Mouse (Mus musculus) heart, adult 9 months (tissue): ENCODE data around the gene Trio.

Experiments
- DNase-seq, 2 experiments: peaks; one replicate each; pipeline ENCODE4 v3.0.0; 2022; ENCODE audit warnings: low spot score in 2 of 2

Gene Trio

DNA sequence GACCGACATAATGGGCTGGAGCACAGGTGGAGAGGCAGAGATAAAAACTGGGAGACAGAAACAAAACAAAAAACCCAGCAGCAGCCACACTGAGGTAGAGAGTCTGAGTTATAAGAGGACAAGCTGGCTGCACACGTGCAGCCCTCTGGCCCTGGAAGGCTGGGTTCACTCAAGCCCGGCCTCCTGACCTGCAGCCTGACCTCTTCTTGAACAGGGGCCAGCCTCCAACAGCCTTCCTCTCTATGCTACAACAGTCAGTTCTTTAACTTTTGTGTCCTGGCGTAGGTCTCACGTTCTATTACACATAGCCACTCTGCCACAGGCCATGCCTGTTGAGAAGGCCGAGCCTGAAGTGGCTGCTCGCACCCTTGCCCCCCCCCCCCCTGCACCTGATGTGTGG is 147.8 kb downstream of the Trio start:
- DNase-seq: no peak

DNA sequence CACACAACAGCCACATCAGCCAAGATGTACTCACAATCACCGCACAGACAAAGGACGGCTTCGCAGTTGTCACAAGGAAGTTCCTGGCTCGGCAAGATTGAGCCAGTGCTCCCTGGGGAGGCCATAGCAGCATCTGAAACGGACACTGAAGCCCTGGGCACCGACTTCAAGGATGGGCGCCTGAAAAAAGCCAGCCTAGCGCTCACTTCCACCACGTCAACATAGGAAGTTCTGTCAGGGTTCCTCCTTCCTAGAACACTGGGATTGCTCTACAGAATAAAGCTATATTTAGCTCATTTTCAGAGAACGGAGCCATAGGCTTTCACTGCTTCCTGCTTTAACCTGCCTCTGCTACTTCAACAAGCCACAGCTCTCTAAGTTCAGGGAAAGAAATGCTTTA is 149.3 kb downstream of the Trio start:
- DNase-seq: peak; percentile 21 to 38

DNA sequence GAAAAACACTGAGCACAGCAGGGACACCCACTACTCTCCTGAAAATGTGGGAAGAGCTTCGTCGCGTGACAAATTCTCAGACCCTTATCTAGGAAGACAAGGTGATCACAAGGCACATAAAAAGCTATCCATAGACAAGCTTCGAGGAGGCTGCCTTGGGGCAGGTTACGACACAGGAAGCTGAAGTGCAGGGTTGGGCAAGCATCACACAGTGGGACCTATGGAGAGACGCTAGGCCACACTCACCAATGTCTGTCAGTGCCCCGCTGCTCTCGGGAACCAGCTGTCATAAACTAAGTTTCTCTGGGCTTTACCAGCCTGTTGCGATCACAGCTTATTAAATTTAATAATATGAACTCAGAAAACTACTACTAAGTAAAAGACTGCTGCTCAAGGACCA is 149.9 kb downstream of the Trio start:
- DNase-seq: no peak

DNA sequence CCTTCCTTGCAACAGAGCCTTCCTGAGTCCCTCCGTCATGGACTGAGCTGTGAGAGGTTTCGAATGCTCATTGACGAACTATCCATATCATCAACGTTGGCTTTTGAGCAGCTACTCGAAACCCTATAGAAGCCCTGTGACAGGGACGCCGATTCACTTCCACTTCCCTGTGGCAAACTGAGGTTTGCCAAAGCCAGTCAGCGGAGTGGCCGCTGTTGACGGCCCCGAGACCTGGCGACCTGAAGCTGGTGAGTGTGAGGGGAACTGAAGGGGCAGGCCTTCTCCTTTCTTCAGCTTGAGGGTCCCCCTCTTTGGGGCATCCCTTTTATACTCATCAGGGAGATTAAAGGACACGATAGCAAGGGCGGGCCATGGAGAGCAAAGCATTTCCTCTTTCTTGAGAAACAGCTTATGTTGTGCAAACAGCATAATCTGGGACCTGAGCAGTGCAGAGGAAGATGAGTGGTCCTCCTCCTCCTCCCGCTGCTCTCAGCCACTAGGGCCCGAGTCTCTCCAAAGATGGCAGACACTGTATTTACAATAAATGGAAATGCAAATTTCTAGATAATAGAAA is 151.8 kb downstream of the Trio start:
- no peak for DNase-seq

DNA sequence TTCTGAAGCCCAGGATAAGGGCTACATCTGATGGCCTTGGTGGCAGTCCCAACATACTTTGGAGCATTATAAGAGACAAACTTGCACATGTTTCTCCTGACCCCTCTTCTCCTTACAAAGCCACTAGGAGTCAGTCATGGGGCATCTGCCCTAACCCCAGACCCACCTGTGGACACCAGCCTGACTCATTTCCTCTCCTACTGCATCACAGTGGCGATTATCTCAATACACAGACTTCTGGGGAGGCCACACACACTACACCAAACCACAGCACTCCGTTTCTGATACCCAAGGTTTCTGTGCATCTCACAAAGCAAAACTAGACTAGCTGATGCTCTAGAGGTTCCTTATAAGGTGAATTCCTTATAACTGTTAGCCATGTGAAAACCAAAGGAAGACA is 153.4 kb downstream of the Trio start:
- no peak for DNase-seq

DNA sequence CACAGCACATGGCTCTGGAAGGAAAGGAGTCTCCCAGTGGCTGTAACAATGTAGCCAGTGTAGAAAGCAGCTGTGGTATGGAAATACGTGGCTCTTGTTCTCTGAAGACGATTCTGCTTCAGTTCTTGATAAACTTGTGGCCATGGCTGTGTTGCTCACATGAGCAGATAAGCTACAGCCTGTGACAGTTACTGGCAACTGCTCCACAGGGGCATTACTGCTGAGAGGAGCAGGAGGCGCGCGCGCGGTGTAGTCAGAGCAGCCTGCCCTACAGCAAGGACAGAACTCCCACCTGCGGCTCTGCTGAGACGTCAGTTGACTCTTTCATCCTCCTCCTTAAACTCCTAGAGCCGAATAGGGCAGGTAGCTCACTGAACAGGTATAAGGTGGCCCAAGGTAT is 153.9 kb downstream of the Trio start:
- no peak for DNase-seq

DNA sequence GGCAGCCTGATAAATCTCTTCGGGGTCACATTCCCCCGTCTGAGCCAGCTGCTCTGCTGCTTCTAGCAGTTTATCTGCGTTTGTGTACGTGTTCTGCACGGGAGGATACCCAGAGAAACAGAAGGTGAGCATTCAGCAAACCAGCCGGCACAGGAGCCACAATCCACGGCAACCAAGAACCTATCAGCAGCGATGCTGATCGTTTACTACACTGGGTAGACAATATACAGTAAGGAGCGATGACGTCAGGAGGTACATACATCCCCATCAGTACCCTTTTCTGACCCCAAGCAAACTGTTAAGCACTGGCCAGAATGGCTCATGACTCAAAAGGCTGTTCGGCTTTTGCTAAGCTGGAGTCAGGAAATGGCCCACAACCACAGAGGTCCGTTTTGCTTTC is 154.4 kb downstream of the Trio start:
- no peak for DNase-seq

DNA sequence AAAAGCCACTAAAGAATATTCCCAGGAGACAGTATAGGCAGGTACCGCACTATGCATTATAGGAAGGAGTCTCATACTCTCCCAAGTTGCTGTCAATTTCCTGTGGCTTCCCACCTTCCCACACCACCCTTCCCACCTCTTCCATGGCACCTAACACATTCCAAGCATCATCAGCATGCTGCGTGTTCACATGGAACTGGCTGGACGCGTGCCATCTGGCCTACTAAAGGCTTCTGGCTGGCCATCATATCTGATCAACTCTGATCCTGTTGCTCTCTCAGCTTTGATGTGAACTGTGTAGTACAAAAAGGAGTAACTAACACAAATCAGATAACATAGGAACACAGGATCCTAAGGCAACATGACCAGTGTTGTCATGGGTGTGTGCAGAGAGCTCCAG is 156.6 kb downstream of the Trio start:
- DNase-seq: no peak

DNA sequence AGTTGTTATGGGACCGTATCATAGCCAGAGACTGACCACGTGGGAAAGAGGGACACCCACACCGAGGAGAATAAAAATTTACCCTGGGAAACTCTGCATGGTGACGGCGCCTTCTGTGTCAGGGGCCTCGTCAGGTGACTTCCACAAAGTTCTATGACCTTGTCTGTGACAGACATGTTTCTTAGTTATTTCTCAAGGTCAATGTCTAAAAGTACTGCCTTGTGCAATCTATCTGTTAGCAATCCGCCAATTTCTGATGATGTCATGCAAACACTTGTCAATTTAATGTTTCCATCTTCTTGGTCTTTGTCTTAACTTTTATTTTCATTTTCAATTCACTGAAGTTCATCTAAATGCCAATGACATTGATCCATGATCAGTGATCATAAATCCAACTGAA is 157.8 kb downstream of the Trio start:
- no peak for DNase-seq

DNA sequence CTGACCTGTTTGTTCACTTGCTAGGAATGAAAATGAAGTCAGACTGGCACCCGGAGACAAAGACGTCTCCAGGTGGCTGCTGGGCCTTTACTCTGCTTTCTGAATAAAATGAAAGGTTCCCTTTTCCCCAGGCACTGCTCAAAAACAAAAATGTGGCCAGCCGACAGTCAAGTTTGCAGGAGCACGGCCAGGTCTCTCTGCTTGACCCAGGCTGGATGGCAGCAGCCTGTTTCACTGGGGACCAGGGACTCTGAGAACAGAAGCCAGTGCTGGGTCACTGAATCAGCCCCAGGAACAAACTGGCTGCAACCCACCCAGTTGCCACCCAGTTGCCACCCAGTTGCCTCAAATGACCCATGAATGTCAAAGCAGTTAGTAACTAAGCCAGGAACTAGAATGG is 159.2 kb downstream of the Trio start:
- DNase-seq: no peak

DNA sequence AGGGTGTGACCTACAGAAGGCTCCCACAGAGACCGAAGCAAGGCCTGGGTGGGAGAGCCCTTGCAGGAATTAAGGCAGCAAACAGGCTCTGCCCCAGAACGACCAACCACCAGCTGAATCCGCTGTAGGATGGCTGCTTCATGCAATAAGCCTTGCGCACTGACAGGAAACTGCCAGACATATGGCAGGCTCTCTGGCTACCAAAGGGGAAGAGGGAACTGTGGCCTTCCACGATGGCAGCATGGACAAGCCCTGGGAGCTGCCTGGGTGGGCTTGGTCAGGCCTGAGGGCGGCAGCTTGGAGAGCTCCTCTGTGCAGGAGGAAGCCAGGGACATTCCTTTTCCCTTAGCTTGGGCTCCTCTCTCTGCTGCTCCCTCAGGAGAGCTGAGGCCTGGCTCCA is 159.6 kb downstream of the Trio start:
- DNase-seq: no peak

DNA sequence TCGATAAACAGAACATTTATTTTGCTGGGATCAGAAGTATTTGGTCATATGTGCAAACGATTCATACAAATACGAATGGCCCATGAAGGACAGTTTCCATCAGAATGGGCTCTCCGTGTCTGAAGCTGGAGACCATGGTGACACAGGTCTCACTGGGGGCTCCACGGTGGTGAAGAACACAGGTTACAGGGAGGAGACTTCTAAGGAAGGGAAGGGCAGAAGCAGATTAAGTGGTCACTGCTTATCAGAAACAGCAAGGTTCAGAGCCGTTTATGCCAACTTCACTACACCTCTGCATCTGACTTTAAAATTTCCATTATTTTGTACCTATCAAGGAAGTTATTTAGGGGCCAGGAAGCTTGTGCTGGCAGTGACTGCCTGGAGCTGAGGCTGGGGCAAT is 161.3 kb downstream of the Trio start:
- DNase-seq: no peak

DNA sequence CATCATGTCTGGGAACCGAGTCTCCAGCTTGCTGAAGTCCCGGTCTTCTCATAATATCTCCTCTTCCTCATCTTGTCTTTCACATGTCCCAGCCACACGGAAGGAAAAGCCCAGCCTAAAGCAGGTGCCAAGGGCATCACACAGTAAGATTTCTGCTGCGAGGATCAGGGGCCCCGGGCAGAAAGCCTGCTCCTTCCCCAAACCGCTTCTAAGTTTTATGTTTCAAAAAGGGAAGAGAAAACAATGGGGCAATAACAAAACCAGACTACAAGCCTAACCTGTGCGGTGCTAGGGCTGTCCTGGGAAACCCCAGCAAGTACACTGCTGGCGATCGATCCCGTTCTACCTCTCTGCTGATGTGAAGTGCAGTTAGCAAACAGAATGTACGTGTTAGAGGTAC is 162.7 kb downstream of the Trio start:
- no peak for DNase-seq

DNA sequence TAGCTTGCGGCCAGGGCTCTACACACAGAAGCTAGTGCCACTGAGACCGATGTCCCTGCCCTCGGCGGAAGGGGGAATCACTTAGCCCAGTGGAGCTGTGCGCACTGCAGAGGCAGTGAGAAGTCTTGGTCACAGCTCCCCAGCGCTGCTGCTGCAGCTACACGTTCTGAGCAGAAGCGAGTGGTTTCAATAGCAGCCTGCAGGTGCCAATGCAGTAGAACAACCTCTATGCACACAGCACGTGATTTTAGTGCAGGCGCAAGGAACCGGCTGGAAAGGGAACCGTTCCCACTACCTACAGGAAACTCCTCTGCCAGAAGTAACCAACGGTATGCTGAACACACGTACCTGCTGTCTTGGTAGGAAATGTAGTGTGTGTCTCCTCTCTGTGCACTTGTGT is 165.2 kb downstream of the Trio start:
- no peak for DNase-seq

DNA sequence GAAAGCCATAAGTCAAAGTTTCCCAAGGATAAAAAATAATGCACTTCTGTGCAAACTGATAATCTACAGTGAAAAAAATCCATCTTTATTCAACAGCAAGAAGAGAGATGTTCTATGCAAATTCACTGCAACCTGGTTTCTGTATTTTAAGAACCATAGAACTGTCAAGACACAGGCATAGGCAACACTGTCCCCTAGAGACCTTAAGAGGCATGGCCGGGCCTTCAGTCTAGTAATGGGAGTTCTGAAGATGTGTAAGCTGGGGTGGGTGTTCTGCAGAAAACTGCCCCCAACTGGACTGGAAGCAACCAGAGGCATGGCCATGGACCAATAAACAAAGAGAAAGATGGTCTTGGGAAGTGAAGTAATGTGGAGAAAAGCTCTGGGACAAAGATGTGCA is 166.1 kb downstream of the Trio start:
- no peak for DNase-seq

DNA sequence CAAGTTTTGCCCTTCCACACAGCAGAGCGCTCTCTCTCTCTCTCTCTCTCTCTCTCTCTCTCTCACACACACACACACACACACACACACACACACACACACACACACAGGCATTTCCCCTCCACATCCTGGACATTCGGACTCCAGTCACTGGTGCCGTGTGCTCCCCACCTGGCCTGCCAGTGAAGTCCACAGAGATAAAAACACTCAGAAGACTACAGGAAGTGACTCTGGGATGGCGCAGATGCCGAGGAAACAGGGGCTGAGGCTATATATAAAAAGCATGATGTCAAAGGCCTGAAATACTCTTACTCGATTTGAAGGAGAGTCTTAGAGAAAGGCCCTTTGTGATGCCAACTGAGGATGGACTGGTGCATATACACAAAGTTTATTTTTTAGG is 166.5 kb downstream of the Trio start:
- no peak for DNase-seq

DNA sequence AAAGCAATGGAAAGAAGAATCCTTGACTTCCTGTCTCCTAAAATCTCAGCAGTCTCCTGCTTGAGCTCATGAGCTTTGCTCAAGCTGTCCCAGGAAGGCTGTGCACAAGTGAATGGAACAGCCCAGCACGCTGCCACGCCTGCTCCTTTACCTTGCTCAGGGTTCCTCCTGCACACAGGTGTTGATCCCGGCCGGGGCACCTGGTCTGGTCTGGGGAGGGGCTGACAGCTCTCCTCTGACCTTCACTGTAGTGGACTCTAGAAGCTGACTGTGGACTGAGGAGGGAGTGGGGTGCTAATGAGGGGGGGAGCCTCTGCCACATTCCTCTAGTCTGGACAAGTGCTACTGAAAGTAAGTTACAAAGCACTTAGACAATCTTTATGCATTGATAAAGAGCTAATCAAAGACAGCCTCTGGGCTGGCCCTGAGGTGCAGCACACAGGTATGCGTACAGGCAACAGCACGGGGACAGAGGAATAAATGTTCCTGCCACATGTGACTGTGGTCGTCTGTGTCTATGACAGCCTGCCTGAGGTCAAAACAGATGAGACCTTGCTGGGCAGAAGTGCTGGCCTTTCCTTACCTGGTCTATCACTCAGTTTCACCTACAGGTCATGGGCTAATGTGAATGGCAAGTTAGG is 167.3 kb downstream of the Trio start:
- DNase-seq: no peak

DNA sequence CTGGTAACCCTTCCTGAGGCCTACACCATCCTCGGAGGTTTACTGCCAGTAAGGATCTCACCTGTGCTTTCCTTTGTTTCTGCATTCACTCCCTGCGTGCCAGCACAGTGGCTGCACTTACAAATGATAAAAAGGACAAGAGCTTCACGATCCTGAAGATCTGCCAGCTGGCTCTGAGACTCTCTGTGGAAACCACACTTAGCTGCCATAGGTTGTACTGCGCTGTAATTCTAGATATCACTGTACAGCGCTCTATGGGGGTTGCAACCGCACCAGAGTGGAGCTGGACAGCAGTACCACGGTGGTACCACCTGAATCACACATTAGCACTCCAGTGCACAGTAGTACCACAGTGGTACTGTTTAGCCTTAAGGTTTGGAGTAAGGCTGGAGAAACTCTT is 168.4 kb downstream of the Trio start:
- no peak for DNase-seq

DNA sequence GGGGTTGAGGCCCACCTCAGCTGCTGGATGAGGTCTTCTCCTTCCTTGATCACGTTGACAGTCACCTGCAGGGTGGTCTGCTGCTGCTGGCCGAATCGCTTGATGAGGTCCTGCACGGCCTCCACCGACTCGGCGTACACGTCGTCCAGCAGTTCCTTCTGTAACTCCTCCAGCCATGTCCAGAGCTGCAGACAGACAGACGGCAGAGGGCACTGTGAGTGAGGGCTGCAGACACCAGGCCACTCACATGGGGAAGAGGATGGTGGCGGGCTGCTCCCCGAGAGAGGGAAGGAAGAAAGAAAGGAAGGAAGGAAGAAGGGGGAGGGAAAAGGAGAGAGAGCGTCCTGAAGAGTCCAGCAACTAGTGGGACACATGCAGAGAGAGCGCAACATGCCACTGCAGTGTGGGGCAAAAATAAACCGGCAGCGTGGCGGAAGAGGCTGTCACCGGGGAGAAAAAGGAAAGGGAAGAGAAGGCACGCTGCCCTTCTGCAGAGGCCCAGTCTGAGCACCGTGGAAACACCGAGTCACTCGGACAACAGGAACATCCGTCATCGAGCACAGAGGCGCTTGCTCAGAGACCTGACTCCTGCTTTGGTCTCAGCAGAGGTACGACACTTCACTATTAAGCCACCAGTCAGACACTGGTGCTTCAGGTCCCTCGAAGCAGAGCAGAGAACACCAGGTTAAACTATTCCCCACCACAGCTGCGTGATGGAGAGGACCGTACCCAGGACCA is 169.4 kb downstream of the Trio start:
- peak in 1 of 2 experiments; percentile 22 for DNase-seq

DNA sequence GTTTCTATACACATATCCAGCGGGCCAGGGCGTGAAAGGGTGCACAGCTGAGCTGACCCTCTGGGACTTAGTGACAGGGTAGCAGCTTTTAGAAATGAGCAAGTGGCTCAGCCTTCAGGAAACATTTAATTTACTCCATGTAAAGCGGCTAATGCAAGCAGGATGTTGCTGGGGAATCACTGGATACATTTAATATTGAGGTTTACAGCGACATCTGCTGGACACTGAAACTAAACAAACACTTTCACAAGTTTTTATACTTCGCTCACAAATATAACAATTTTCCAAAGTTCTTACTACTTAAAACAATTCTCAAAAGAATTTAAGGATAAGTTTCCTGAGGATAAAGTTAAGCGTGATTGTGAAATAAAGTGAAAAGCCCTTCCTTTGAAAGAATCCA is 174.3 kb downstream of the Trio start:
- DNase-seq: no peak

DNA sequence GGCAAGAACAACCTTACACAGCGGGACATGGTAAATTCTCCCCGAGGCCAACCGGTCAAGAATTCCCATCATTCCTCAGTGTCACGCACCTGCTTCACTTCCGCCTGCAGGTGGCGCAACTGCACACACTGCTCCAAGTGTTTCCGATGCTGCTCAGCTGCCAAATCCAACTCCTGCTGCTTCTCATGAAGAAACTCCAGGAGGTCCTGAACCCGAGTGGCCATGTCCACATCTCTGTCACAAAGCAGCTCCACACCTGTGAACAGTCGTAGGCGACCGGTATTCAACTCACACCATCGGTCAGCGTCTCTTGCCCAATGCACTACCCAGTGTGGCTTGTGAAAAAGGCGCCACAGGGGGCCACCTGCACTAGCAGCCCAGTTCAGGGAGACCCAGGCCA is 174.7 kb downstream of the Trio start:
- no peak for DNase-seq

DNA sequence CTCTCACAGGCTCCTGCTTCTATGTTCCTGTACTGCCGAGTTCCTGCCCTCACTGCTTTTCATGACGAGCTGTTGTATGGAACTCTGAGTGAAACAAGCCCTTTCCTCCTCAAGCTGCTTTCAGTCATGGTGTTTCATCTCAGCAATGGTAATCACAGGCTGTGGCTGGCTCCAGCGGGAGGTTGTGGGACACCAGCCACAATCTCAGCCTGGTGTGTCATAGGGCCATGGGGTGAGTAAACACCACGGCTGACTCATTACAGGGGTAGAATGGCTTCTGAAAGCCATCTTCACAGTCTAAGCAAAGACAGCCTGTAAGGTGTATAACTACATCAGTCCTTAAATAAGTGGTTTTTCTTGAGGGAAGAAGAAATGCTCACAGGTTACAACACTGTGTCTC is 175.7 kb downstream of the Trio start:
- peak in 1 of 2 experiments; percentile 12 for DNase-seq

DNA sequence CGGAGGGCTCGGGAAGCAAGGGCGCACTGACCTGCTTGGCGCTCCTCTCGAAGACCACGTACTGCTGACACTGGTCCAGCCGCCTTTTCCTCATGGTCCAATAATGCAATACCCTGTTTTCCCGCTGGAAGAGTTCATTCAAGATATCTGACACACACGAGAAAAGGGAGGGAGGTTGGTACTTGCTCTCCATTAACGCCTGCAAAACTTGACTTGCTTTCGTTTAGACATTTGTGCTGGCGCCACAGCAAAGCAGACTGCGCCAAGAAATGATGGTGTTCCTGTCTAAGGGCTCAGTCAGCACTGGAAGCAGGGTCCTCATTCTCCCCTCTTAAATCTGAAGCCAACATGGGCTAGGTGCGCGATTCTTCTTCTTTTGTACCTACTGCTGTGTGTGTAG is 184.0 kb downstream of the Trio start:
- DNase-seq: no peak

DNA sequence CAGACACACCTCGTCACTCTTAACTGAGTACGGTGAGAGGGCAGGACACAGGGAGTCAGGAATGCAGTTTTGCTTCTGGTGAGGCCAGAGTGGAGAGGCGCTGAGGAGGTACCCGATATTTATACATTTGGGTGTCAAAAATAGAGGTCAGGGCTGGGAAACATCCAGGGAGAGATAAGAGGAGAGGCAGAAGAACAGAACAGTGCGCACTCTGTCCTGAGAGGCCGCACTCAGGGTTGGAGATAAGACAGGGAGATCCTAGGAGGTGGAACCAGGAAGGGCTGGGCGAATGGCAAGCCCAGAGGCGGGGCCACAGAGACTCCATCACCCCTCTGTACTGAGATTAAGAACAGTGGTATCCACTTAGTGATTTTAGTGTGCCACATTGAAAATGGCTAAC is 185.1 kb downstream of the Trio start:
- peak; percentile 34 to 56 for DNase-seq
